Mouse (Mus musculus): ENCODE results near the gene Fam98a. TPM values are rescaled to one million over a fixed set of nuclear protein-coding genes. Genes with fewer than 3 reads are reported as not detected.

Gene Fam98a
- total RNA-seq, 1 experiment = 29.1 TPM

DNA sequence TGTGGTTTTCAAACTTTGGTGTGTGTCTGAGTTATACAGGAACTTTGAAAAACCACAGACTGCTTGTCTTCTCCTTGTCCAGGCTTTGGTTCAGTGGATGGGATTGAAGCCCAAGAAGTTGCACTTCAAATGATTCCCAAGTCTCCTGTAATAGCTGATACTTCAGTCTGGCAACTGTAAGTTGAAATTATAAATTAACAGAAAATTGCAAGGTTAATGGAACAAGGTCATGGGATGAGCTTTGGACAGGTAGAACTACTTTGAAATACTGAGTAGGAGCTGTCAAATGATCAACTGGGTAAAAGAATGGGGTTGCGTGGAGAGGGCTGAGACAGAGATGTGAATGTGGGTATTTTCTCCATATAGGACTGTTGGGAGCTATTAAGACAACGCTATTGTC, 6.3 kb upstream of the Fam98a start:
- no peak for DNase-seq (ENCODE audit: low read depth, low spot score)
- in situ Hi-C loops (cut with MboI; ENCODE audit: low sequenced_read_pairs in 2 of 2, unreplicated experiment in 2 of 2) = no loop called here
- H3K9me3 ChIP-seq (ENCODE audit: control insufficient read depth, insufficient read depth, low read depth, low read length) = no peaks in the 10 kb centered on the region
- H3K36me3 ChIP-seq (ENCODE audit: control insufficient read depth, insufficient read depth, low read length, poor library complexity, severe bottlenecking) = no peaks in the 10 kb centered on the region
- H3K4me3 ChIP-seq (ENCODE audit: insufficient read depth in 1 of 2, low read depth in 1 of 2, low read length in 2 of 2, poor library complexity in 1 of 2, severe bottlenecking in 1 of 2) = no peak overlapping the region
- H3K9ac ChIP-seq (ENCODE audit: insufficient read depth, low read depth, low read length, poor library complexity, severe bottlenecking) = no peak overlapping the region
- no peak overlapping the region; the same call in 1 of the 2 replicates for H3K27ac ChIP-seq (ENCODE audit: insufficient read depth, low read depth, low read length, poor library complexity, severe bottlenecking)
- TF ChIP-seq ZC3H11A (IDR thresholded peaks at IDR 0.05; ENCODE audit: borderline replicate concordance, low read depth, low read length) (no peak), MAFK (IDR thresholded peaks at IDR 0.05; ENCODE audit: insufficient read depth, low read depth, low read length) (no peak), HCFC1 (IDR thresholded peaks at IDR 0.05; ENCODE audit: borderline replicate concordance, insufficient read depth, low read length) (no peak), CHD2 (IDR thresholded peaks at IDR 0.05; ENCODE audit: low read depth, low read length) (no peak), ZNF384 (IDR thresholded peaks at IDR 0.05; ENCODE audit: low read depth, low read length) (no peak)
- H3K4me1 ChIP-seq (ENCODE audit: control insufficient read depth in 2 of 2, insufficient read depth in 2 of 2, low read length in 2 of 2, poor library complexity in 1 of 2) = no peaks in the 10 kb centered on the region; a peak in 1 of 4 replicates

- no peak overlapping the region for H3K27ac ChIP-seq (ENCODE audit: insufficient read depth, low read depth, low read length, poor library complexity, severe bottlenecking)
- H3K4me3 ChIP-seq (ENCODE audit: insufficient read depth in 1 of 2, low read depth in 1 of 2, low read length in 2 of 2, poor library complexity in 1 of 2, severe bottlenecking in 1 of 2) = no peak overlapping the region
- no peaks in the 10 kb centered on the region; a peak in 1 of 4 replicates for H3K4me1 ChIP-seq (ENCODE audit: control insufficient read depth in 2 of 2, insufficient read depth in 2 of 2, low read length in 2 of 2, poor library complexity in 1 of 2)
- no peak for DNase-seq (ENCODE audit: low read depth, low spot score)
- no peaks in the 10 kb centered on the region for H3K36me3 ChIP-seq (ENCODE audit: control insufficient read depth, insufficient read depth, low read length, poor library complexity, severe bottlenecking)
- no peak overlapping the region for H3K9ac ChIP-seq (ENCODE audit: insufficient read depth, low read depth, low read length, poor library complexity, severe bottlenecking)
- in situ Hi-C loops (cut with MboI; ENCODE audit: low sequenced_read_pairs in 2 of 2, unreplicated experiment in 2 of 2) = no loop called here
- TF ChIP-seq CHD2 (IDR thresholded peaks at IDR 0.05; ENCODE audit: low read depth, low read length) (0 out of 2 replicates have a peak, but pooled peaks have one; percentile 20), MAFK (IDR thresholded peaks at IDR 0.05; ENCODE audit: insufficient read depth, low read depth, low read length) (no peak)
- H3K9me3 ChIP-seq (ENCODE audit: control insufficient read depth, insufficient read depth, low read depth, low read length) = no peaks in the 10 kb centered on the region
Observed at GRCm38 (mm10) chr17:75557031-75557430, 5.3 kb upstream of the Fam98a start.

DNA sequence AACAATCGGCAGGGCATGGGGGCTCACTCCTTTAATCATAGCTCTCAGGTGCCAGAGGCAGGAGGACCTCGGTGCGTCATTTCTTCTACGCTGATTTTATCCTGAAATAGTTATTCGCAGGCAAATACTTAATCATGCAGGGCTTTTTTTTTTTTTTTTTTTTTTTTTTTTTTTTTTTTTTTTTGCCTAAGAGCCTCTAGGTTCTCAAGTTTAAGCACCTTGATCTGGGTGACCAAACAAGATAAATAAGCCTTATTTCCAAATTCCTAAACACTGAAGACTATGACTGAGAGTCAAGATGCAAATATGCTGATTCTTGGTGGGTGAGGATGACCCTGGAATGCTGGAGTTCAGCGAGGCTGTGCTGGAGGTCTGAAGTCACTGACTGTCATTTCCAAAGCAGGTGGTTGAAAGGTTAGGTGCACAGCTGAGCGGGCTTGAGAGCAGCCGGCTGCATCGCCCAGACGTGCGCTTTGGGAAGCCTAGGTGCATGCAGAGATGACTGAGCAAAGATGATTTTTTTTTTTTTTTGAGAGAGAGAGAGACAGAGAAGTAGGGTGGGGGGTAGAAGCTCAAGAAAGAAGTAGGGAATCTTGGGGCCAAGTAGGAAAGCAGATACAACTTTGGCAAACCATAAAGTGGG, 854 bp downstream of the Fam98a start:
- H3K9me3 ChIP-seq (ENCODE audit: control insufficient read depth, insufficient read depth, low read depth, low read length) = no peaks in the 10 kb centered on the region
- DNase-seq (ENCODE audit: low read depth, low spot score) = no peak
- peaks cover 5% of the 10 kb centered on the region for H3K36me3 ChIP-seq (ENCODE audit: control insufficient read depth, insufficient read depth, low read length, poor library complexity, severe bottlenecking)
- H3K4me3 ChIP-seq (ENCODE audit: insufficient read depth in 1 of 2, low read depth in 1 of 2, low read length in 2 of 2, poor library complexity in 1 of 2, severe bottlenecking in 1 of 2) = peak overlapping the region; percentile 90 to 97
- H3K9ac ChIP-seq (ENCODE audit: insufficient read depth, low read depth, low read length, poor library complexity, severe bottlenecking) = peak overlapping the region; percentile 96
- in situ Hi-C loops (cut with MboI; ENCODE audit: low sequenced_read_pairs in 2 of 2, unreplicated experiment in 2 of 2) = no loop called here
- no peak overlapping the region for H3K27ac ChIP-seq (ENCODE audit: insufficient read depth, low read depth, low read length, poor library complexity, severe bottlenecking)
- TF ChIP-seq HCFC1 (IDR thresholded peaks at IDR 0.05; ENCODE audit: borderline replicate concordance, insufficient read depth, low read length) = no peak
- no peak for TF ChIP-seq ZC3H11A (IDR thresholded peaks at IDR 0.05; ENCODE audit: borderline replicate concordance, low read depth, low read length)
- TF ChIP-seq MAFK (IDR thresholded peaks at IDR 0.05; ENCODE audit: insufficient read depth, low read depth, low read length) = no peak
- no peak for TF ChIP-seq CHD2 (IDR thresholded peaks at IDR 0.05; ENCODE audit: low read depth, low read length)
- no peak for TF ChIP-seq ZNF384 (IDR thresholded peaks at IDR 0.05; ENCODE audit: low read depth, low read length)
- H3K4me1 ChIP-seq (ENCODE audit: control insufficient read depth in 2 of 2, insufficient read depth in 2 of 2, low read length in 2 of 2, poor library complexity in 1 of 2) = peaks cover 0 to 2% of the 10 kb centered on the region in 2 experiments; a peak in 1 of 4 replicates

GRCm38 (mm10) chr17:75544262-75544661, 7.5 kb downstream of the Fam98a start:
- in situ Hi-C loops (cut with MboI; ENCODE audit: low sequenced_read_pairs in 2 of 2, unreplicated experiment in 2 of 2) = no loop called here
- DNase-seq (ENCODE audit: low read depth, low spot score) = no peak
- no peak for TF ChIP-seq HCFC1 (IDR thresholded peaks at IDR 0.05; ENCODE audit: borderline replicate concordance, insufficient read depth, low read length)
- TF ChIP-seq ZNF384 (IDR thresholded peaks at IDR 0.05; ENCODE audit: low read depth, low read length) = no peak
- no peak for TF ChIP-seq ZC3H11A (IDR thresholded peaks at IDR 0.05; ENCODE audit: borderline replicate concordance, low read depth, low read length)
- no peak for TF ChIP-seq CHD2 (IDR thresholded peaks at IDR 0.05; ENCODE audit: low read depth, low read length)
- TF ChIP-seq MAFK (IDR thresholded peaks at IDR 0.05; ENCODE audit: insufficient read depth, low read depth, low read length) = no peak
- no peak overlapping the region for H3K27ac ChIP-seq (ENCODE audit: insufficient read depth, low read depth, low read length, poor library complexity, severe bottlenecking)
- no peaks in the 10 kb centered on the region for H3K4me1 ChIP-seq (ENCODE audit: control insufficient read depth in 2 of 2, insufficient read depth in 2 of 2, low read length in 2 of 2, poor library complexity in 1 of 2)
- no peak overlapping the region for H3K4me3 ChIP-seq (ENCODE audit: insufficient read depth in 1 of 2, low read depth in 1 of 2, low read length in 2 of 2, poor library complexity in 1 of 2, severe bottlenecking in 1 of 2)
- H3K9ac ChIP-seq (ENCODE audit: insufficient read depth, low read depth, low read length, poor library complexity, severe bottlenecking) = no peak overlapping the region
- H3K9me3 ChIP-seq (ENCODE audit: control insufficient read depth, insufficient read depth, low read depth, low read length) = no peaks in the 10 kb centered on the region
- peaks cover 12% of the 10 kb centered on the region for H3K36me3 ChIP-seq (ENCODE audit: control insufficient read depth, insufficient read depth, low read length, poor library complexity, severe bottlenecking)

DNA sequence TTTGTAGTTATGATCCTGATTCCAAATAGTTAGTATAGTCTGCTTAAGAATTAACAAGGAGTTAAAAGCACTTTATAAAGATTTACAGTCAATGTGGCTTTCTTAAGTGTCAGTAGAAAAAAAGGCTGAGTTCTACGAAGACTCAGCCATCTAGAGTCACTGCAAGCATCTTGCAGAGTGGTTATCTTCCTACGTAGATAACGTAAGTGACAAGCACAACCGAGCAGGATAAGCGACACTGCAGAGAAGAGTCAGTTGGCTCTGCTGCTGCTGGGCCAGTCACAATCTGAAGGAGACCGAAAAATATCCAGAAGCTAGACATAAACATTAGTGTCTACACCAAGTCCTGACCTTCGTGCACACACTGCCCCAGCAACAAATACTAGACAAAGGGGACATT, 8.3 kb downstream of the Fam98a start:
- Histone ChIP-seq H3K9me3 (ENCODE audit: control insufficient read depth, insufficient read depth, low read depth, low read length) (no peaks in the 10 kb centered on the region), H3K9ac (ENCODE audit: insufficient read depth, low read depth, low read length, poor library complexity, severe bottlenecking) (no peak overlapping the region), H3K27ac (ENCODE audit: insufficient read depth, low read depth, low read length, poor library complexity, severe bottlenecking) (no peak overlapping the region), H3K4me1 (ENCODE audit: control insufficient read depth in 2 of 2, insufficient read depth in 2 of 2, low read length in 2 of 2, poor library complexity in 1 of 2) (no peaks in the 10 kb centered on the region), H3K36me3 (ENCODE audit: control insufficient read depth, insufficient read depth, low read length, poor library complexity, severe bottlenecking) (peaks cover 18% of the 10 kb centered on the region), H3K4me3 (ENCODE audit: insufficient read depth in 1 of 2, low read depth in 1 of 2, low read length in 2 of 2, poor library complexity in 1 of 2, severe bottlenecking in 1 of 2) (no peak overlapping the region)
- no peak for DNase-seq (ENCODE audit: low read depth, low spot score)
- TF ChIP-seq ZC3H11A (IDR thresholded peaks at IDR 0.05; ENCODE audit: borderline replicate concordance, low read depth, low read length) = no peak
- no peak for TF ChIP-seq ZNF384 (IDR thresholded peaks at IDR 0.05; ENCODE audit: low read depth, low read length)
- TF ChIP-seq CHD2 (IDR thresholded peaks at IDR 0.05; ENCODE audit: low read depth, low read length) = no peak
- TF ChIP-seq HCFC1 (IDR thresholded peaks at IDR 0.05; ENCODE audit: borderline replicate concordance, insufficient read depth, low read length) = no peak
- no peak for TF ChIP-seq MAFK (IDR thresholded peaks at IDR 0.05; ENCODE audit: insufficient read depth, low read depth, low read length)
- in situ Hi-C loops (cut with MboI; ENCODE audit: low sequenced_read_pairs in 2 of 2, unreplicated experiment in 2 of 2) = no loop called here

Data from ES-E14 (cell line).